Mouse (Mus musculus) liver, embryonic 11.5 days (tissue): ENCODE results near the gene Mycbp2. TPM values are rescaled to one million over a fixed set of nuclear protein-coding genes. Genes with fewer than 3 reads are reported as not detected.

Experiments used
- ATAC-seq: fragments of 200-750 bp; cut with Nextera tagmentation; replicated peaks from 2 replicates; pipeline ENCODE4 v1.8.0; 2017; ENCODE audit warnings: moderate number of reproducible peaks, mild to moderate bottlenecking, moderate TSS enrichment, moderate library complexity; ENCODE audit not compliant: low FRiP score
- DNase-seq: peaks from one replicate; pipeline ENCODE4 v3.0.0-alpha.2; 2017; ENCODE audit warnings: low spot score
- H3K27ac ChIP-seq: fragments of 300-500 bp; sonication (generic); 2 replicates; pipeline ENCODE4 v1.5.1; 2014; ENCODE audit warnings: mild to moderate bottlenecking, low read depth, low read length, control low read depth
- H3K27me3 ChIP-seq: fragments of 300-500 bp; sonication (generic); replicated peaks from 2 replicates; pipeline ENCODE4 v1.6.1; 2014; ENCODE audit warnings: low read length, mixed read lengths; ENCODE audit not compliant: control insufficient read depth, insufficient read depth
- H3K36me3 ChIP-seq: fragments of 300-500 bp; sonication (generic); 2 replicates; pipeline ENCODE4 v1.6.1; 2014; ENCODE audit warnings: mild to moderate bottlenecking, low read length, moderate library complexity, mixed read lengths; ENCODE audit not compliant: control insufficient read depth, insufficient read depth
- H3K4me1 ChIP-seq: fragments of 300-500 bp; sonication (generic); replicated peaks from 2 replicates; pipeline ENCODE4 v1.6.1; 2014; ENCODE audit warnings: low read length, mixed read lengths; ENCODE audit not compliant: control insufficient read depth, insufficient read depth
- H3K4me2 ChIP-seq: fragments of 300-500 bp; sonication (generic); 2 replicates; pipeline ENCODE4 v1.6.1; 2014; ENCODE audit warnings: mild to moderate bottlenecking, control low read depth, moderate library complexity
- H3K4me3 ChIP-seq: fragments of 300-500 bp; sonication (generic); 2 replicates; pipeline ENCODE4 v1.5.1; 2014; ENCODE audit warnings: low read depth, low read length, control low read depth
- H3K9ac ChIP-seq: fragments of 300-500 bp; sonication (generic); 2 replicates; pipeline ENCODE4 v1.6.1; 2014; ENCODE audit warnings: low read depth, low read length, control low read depth
- H3K9me3 ChIP-seq: fragments of 300-500 bp; sonication (generic); 2 replicates; pipeline ENCODE4 v1.6.1; 2016; ENCODE audit warnings: low read length, inconsistent platforms, mixed read lengths; ENCODE audit not compliant: control insufficient read depth
- WGBS: fragments of 180-500 bp; shearing (Covaris S2); extraction: QIAGEN DNeasy Blood & Tissue Kit; methylation state at CpG from one replicate; pipeline ENCODE4 v1.1.7; 2014; 5-methylcytosine and 5-hydroxymethylcytosine counted together
- polyA plus RNA-seq: library from polyadenylated mRNA; unstranded; fragments of >200 nt; fragmentation: Nextera tagmentation; extraction: Ambion mirVana; gene quantifications from 2 replicates; pipeline ENCODE4 v1.2.1, GENCODE M21; 2014

Mycbp2 gene
- polyA plus RNA-seq, 1 experiment from 2014 or later = 17.7 TPM

DNA sequence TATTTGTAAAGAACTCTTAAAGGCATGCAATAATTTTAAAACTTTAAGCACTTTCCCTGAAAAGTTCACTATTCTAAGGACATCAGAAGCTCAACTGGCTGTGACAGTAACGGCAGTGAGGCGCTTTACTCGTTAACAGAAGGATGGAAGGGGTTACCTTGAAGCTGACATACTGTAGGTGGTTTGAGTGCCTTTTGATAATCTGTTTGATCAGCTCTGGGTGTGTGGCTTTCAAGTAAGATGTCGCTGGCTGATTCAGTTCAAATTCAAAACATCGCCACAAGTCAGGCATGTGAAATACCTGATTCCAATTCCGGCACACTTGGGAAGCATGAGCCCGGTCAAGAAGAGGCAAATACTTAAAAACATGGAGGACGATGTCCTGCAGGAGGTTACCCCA lies 251.6 kb downstream of the Mycbp2 start:
- no peak overlapping the region for H3K27ac ChIP-seq
- ATAC-seq (no peak), DNase-seq (peak; percentile 7)
- H3K27me3 ChIP-seq = no peaks in the 10 kb centered on the region
- peaks cover 12% of the 10 kb centered on the region for H3K4me1 ChIP-seq
- peaks cover 6% of the 10 kb centered on the region; the same call in 1 of the 2 replicates for H3K36me3 ChIP-seq
- H3K4me3 ChIP-seq = no peak overlapping the region
- no peak overlapping the region for H3K9ac ChIP-seq
- no peaks in the 10 kb centered on the region for H3K9me3 ChIP-seq
- 89% methylated on average over 8 of the region's 8 CpGs for WGBS
- H3K4me2 ChIP-seq = no peak overlapping the region

GRCm38 (mm10) chr14:103093670-103094069 lies 252.9 kb downstream of the Mycbp2 start:
- Histone ChIP-seq H3K4me3 (no peak overlapping the region), H3K9me3 (no peaks in the 10 kb centered on the region), H3K27me3 (no peaks in the 10 kb centered on the region), H3K4me1 (peaks cover 12% of the 10 kb centered on the region), H3K4me2 (no peak overlapping the region), H3K36me3 (peaks cover 10% of the 10 kb centered on the region), H3K27ac (no peak overlapping the region), H3K9ac (no peak overlapping the region)
- no peak for DNase-seq
- no peak for ATAC-seq
- WGBS = 48% methylated on average over 4 of the region's 4 CpGs

- Histone ChIP-seq H3K36me3 (peaks cover 11% of the 10 kb centered on the region), H3K4me1 (peaks cover 12% of the 10 kb centered on the region), H3K27me3 (no peaks in the 10 kb centered on the region)
Observed at GRCm38 (mm10) chr14:103093236-103093635, 253.4 kb downstream of the Mycbp2 start.

GRCm38 (mm10) chr14:103088624-103089023 lies 258.0 kb downstream of the Mycbp2 start:
- Histone ChIP-seq H3K36me3 (peaks cover 25% of the 10 kb centered on the region), H3K4me2 (no peak overlapping the region), H3K27me3 (no peaks in the 10 kb centered on the region), H3K9ac (no peak overlapping the region), H3K9me3 (no peaks in the 10 kb centered on the region), H3K4me1 (peaks cover 11% of the 10 kb centered on the region; the same call in 1 of the 2 replicates), H3K4me3 (no peak overlapping the region), H3K27ac (no peak overlapping the region)
- no peak for DNase-seq
- WGBS = 71% methylated on average over 6 of the region's 6 CpGs
- ATAC-seq = no peak

More at GRCm38 (mm10) chr14:103093236-103093635, 253.4 kb downstream of the Mycbp2 start:
- ATAC-seq (no peak), DNase-seq (no peak)
- whole genome bisulfite sequencing = 86% methylated on average over 3 of the region's 3 CpGs
- Histone ChIP-seq H3K9ac (no peak overlapping the region), H3K27ac (no peak overlapping the region), H3K4me2 (no peak overlapping the region), H3K4me3 (no peak overlapping the region), H3K9me3 (no peaks in the 10 kb centered on the region)

DNA sequence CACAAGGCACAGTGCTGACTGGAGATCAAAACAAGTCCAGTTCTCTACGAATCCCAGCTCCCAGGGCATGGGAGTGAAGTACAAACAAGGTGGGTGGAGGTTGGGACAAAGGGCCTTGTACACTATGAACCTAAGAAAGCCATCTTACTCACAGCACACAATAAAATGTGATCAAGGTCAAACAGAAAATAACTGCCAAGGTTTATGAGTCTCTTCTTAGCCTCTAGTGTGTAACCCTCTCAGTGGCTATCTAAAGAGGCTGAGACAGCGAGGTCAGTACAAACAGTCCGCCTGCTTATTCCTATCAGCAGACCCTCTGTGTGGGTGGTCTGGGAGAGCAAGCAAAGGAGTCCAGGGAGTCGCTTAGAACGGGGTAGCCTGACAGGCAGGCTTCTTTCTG lies 258.8 kb downstream of the Mycbp2 start:
- Histone ChIP-seq H3K27me3 (no peaks in the 10 kb centered on the region), H3K27ac (no peak overlapping the region), H3K4me2 (no peak overlapping the region), H3K9ac (no peak overlapping the region), H3K36me3 (peaks cover 29% of the 10 kb centered on the region), H3K9me3 (no peaks in the 10 kb centered on the region), H3K4me1 (peaks cover 8% of the 10 kb centered on the region; the same call in 1 of the 2 replicates), H3K4me3 (no peak overlapping the region)
- 86% methylated on average over 5 of the region's 5 CpGs for WGBS
- DNase-seq (no peak), ATAC-seq (no peak)

DNA sequence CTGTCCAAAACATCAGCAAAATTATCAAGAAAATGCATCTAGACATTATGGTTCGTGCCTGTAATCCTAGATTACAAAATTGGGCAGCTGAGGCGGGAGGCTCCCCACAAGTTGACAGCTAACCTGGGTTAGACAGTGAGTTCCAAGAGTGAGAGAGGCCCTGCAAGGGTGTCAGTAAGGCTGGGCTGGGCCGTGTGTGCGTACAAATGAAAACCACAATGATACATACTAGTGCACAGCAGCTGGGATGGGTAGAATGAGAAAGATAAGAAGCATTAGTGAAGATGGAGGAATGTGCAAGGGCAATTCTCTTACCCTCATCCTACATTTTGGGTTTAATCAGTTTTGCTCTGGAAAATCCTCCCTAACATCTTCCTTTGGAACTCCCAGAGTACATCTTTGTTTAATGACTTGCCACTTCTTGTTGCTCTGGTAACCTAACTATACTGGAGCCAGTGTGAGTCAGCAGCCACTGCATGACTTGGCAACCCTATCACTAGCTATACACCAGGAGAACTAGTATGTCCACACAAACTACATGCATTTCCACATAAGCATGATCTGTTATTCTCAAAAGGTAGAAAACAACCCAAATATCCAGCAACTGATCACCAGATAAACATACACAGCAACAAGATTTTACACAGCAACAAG lies 259.8 kb downstream of the Mycbp2 start:
- H3K4me3 ChIP-seq = no peak overlapping the region
- peak overlapping the region; percentile 63 for H3K27ac ChIP-seq
- DNase-seq (no peak), ATAC-seq (peak; percentile 89)
- no peaks in the 10 kb centered on the region for H3K27me3 ChIP-seq
- WGBS = 55% methylated on average over 4 of the region's 4 CpGs
- peak overlapping the region; percentile 6; the same call in 1 of the 2 replicates for H3K4me2 ChIP-seq
- H3K36me3 ChIP-seq = peaks cover 29% of the 10 kb centered on the region
- peaks cover 8% of the 10 kb centered on the region; the same call in 1 of the 2 replicates for H3K4me1 ChIP-seq
- no peak overlapping the region for H3K9ac ChIP-seq
- H3K9me3 ChIP-seq = no peaks in the 10 kb centered on the region

DNA sequence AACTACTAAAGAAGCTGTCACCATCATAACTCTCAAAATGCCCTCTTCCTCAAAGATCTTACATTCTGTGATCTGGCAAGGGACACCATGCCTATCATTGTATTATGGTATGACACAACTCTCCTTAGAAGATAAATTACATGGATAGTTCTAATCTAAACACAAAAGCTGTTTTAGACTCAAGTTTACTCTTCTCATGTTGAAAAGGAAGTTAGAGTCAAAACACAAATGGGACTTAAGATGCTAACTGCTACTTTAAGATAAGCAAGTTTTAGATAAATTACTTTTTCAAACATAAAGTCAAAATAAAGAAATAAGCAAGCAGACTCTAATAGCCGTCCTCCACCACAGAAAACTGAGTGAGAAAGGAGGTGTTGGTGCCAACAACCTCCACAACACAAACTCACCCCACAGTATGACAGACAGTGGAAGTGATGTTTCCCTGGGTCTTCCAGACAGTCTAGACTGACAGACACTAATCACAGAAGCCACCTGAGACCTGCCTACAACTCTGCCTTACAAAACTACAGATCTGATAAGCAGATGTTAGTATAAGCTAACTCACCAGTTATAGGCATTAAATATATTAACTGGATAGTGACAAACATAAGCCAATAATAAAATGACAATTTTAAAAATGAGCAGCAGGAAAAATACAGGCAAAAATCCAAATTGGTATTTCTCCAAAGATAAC lies 260.6 kb downstream of the Mycbp2 start:
- no peak overlapping the region for H3K4me3 ChIP-seq
- H3K27me3 ChIP-seq = no peaks in the 10 kb centered on the region
- no peak overlapping the region for H3K9ac ChIP-seq
- H3K9me3 ChIP-seq = no peaks in the 10 kb centered on the region
- ATAC-seq = peak; percentile 53
- peaks cover 8% of the 10 kb centered on the region; the same call in 1 of the 2 replicates for H3K4me1 ChIP-seq
- peak overlapping the region; percentile 63 for H3K27ac ChIP-seq
- H3K4me2 ChIP-seq = no peak overlapping the region
- H3K36me3 ChIP-seq = peaks cover 29% of the 10 kb centered on the region
- no peak for DNase-seq
- WGBS = 70% methylated on average over 1 of the region's 1 CpGs

GRCm38 (mm10) chr14:103079209-103079977 lies 267.2 kb downstream of the Mycbp2 start:
- no peak for ATAC-seq
- DNase-seq = no peak
- Histone ChIP-seq H3K27me3 (no peaks in the 10 kb centered on the region), H3K4me1 (no peaks in the 10 kb centered on the region), H3K9ac (no peak overlapping the region), H3K27ac (no peak overlapping the region), H3K4me3 (no peak overlapping the region), H3K36me3 (peaks cover 11% of the 10 kb centered on the region; the same call in 1 of the 2 replicates), H3K4me2 (no peak overlapping the region), H3K9me3 (no peaks in the 10 kb centered on the region)
- 83% methylated on average over 9 of the region's 9 CpGs for WGBS
